Mouse (Mus musculus) thymus, postnatal 14 days (tissue): ENCODE measurements around the gene Rassf7.

Source experiments
- DNase-seq: peaks from one replicate; pipeline ENCODE4 v3.0.0; 2021

Rassf7 gene

DNA sequence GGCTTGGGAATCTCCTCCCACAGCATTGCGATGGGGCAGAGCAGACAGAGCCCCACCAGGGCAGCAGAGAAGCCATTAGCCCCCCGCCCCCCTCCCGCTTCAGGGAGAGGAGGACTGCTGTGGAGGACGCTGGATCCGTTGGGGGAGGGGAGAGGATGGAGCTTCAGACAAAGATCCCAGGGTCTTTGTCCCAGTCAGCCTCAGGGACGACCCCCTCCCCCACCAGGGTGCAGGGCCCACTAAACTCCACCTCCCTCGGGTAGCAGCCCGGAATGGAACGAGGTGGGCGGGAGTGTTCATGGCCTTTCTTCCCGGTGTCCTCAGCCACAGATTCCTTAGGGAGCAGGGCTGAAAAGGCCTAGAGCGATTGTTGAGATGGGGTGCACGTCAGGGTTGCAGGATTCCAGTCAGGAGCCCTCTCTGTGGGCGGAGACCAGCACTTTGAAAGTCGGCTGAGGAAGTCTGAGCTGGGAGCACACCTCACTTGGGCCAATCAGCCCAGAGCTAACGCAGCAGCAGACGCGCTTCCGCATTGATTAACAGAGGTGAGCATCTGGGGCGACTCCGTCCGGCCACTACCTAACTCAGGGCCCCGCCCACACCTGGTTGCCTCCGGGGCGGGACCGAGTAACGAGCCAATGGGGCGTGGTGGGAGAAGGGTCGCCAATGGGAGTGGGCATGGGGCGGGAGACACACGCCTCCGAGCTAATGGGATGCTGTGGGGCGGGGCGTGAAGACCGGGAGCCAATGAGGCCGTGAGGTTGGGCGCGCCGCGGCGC is at the start of gene Rassf7:
TSS of gene Rassf7 (plus strand) at position 760 of the 779 bp plus-strand sequence.
- peak; percentile 98 for DNase-seq

DNA sequence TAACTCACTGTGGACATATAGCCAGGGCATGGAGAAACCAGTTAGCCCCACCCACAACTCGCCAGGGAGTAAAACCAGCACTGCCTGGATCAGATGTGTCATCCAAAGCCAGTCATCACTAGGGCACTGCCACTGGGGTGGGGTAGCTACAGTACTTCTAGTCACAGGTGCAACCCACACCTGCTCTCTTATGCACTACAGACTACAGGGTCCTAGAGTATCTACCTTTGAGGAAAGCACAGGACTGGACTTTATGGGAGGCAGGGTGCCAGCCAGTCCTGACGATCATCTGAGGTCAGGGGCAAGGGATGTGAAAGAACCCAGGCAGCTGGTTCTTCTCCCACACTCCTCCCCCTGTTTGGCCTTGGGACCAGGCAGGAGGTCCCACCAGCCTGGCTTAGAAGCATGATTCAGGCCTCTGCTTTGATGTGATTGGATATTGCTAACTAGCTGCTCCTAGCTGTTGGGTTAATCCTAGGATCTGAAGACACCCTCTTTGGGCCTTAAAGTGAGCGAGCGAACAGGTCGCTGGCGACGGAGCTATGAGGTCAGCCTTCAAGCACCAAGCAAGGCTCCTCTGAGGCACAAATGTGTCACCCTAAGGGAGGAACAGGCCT is 47.7 kb upstream of the Rassf7 start:
- no peak for DNase-seq

DNA sequence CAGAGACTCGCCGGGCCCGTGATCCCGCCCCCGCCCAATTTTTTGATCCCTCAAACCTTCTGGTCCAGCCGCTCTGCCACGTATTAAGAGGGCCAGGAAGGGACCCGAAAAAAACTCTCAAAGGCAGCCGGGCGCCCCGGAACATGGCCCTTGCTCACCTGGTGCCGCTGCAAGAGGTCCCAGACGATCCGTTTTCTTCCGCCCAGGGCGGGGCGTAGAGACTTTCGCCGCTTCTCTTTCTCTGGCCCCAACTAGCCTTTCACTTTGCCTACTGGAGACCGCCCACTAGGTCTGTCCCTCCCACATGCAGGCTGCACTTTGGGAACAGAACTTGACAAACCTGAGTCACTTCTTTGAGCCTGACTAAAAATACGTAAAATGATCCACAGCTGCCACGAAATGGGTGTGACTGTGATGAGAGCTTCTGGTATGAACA is 47.1 kb upstream of the Rassf7 start:
- DNase-seq: peak; percentile 56

DNA sequence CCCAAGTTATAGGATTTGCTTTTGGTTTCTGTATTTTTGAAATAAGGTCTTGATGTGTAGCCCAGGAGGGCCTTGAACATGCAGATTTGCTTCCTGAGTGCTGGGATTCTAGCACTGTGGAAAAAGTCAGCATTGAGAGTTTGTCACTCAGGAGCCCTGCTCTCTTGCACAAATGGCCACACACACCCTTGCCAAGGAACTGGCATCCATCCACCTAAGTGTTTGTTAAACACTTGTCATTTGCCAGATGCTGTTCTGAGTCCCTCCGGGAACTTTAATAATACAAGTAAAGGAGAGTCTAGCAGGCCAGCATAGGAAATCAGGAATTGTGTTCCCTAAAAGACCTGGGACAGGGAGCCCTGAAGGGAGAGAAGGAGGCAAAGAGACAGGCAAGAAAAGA is 46.4 kb upstream of the Rassf7 start:
- no peak for DNase-seq

DNA sequence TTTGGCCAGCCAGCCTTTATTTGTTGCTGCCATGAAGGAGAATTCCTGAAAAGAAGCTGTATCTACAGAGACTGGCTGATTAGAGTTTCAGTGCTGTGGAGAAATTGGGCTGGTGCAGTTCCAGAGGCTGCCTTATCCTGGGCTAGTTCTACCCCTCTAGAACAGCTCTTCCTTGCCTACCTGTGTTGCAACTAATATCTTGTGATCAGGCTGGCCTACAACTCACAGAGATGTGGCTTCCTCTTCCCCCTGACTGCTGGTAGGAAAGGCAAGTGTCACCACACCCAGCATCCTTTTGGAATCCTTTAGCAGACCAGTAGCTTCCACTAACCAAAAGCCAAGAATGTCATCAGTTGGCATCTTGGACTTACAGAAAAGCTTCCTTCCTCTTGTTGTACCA is 45.8 kb upstream of the Rassf7 start:
- no peak for DNase-seq

DNA sequence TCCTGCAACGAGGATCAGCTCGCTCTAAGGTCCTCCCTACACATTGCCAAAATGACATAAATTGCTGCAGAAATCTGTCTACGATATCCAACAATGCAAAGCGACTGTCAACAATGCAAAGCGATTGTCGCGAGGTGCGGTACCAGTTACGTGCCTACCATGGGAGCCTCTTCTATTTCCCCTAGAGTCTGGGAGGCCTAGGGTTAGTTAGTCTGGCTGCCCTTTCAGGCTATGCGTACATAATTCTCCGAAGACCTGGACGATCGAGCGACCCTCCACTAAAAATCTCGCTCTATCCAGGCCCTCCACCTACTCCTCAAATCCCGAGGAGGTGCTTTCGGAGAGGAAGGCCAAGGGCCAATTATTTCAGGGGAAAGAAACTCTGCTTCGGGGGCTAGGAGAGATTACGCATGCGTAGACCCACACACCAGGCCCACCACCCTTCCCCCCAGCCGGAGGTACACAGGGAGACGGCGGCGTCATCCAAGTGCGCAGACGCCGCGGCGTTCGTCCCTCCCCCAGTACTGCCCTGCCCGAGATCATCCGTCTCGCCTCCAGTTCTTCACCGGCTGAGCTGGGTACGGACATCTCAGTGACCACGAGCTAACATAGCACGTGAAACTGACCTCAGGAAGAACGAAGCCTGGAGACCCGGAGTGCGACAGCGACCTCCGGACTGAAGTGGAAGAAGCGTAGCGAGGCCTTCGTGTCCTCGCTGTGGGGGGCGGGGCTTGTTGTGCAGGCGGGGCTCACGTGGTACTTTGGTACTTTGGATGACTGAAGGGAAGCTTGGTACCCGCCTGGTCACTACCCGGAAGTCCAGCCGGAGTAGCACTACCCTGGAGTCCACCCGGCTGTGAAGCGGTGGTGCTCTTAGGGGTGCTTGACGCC is 43.3 kb upstream of the Rassf7 start, which contains the start of gene Rnh1:
TSS of gene Rnh1 (minus strand) at position 742 of the 891 bp plus-strand sequence.
- DNase-seq: peak; percentile 94

DNA sequence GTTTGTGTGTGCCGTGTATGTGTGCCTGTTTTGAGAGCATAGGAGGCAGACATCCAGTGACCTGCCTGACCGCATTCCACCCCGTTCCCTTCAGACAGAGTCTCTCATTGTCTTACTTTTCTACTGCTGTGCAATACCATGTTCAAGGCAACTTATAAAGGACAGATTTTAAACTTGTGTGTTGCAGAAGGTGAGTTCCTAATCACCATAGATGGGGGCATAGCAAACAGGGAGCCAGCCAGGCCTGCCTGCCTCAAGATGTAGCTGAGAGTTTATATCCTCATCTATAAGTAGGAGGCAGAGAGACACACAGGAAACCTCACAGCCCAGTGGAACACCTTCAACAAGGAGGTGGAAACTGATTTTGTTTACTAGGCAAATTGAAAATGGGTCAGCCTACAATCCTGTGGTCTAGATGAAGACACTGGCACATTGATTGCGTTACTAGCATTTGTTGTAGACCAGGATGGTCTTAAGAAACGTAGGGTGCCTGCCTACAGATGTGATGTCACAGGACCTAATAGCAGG is 42.3 kb upstream of the Rassf7 start:
- DNase-seq: no peak

DNA sequence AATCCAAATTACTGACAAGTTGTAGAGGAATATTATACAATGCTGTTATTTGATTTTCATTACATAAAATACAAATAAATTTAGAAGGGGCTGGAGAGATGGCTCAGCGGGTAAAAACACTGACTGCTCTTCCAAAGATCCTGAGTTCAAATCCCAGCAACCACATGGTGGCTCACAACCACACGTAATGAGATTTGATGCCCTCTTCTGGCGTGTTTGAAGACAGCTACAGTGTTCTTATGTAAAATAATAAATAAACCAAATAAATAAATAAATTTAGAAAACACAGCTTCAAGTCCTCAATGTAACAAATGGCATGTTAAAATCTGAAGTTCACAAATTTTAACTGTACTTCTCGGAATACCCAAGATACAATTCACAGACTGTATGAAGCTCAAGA is 40.6 kb upstream of the Rassf7 start:
- DNase-seq: no peak

DNA sequence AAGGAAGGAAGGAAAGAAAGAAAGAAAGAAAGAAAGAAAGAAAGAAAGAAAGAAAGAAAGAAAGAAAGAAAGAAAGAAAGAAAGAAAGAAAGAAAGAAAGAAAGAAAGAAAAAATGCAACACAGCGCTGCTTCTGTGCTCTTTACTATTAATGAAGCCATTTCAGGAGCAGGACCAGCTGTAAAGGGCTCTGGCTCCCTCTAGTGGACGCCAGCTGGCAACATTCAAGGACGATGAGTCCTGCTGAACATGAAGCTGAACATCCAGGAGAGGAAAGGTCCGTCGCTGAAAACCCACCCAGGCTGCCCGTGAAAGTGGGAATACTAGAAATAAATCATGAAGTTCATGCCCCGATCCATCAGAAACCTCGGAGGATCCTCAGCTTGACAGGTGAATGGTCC is 39.5 kb upstream of the Rassf7 start:
- DNase-seq: peak; percentile 88

DNA sequence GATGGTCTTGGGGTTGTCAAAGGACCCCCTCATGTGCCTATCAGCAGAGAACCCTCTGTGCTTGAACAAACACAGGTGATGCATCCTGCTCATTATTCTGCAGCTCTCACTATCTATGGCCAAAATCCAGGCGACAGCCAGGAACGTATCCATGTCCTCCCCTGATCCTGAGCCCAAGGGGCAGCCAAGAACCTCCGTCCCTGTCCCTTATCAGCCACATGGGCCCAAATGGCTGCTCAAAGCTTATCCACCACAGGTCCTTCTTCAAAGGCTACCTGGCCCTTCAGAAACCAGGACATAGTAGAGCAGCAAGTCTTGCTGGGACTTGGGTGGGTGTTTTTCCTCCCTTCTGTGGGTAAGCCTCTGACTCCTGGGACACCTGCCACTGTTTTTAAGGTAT is 27.5 kb upstream of the Rassf7 start:
- DNase-seq: no peak

DNA sequence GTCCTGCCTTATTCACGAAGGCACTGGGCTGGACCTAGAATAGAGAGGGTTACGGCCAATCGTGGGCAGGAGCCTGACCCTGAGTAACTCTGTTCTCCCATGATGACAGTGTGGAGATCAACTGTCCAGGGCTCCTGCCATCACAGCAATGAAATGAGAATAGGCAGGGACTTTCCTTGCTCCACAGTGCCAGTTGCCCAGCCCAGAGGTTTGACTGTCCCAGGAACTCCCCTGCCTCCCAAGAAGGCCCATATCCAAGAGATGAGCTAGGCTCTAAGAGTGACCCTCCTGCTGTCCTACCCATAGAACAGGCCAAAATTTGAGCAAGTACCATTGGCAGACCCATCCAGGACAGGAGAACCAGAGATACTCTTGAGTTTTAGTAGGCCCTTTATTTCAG is 26.9 kb upstream of the Rassf7 start:
- no peak for DNase-seq

DNA sequence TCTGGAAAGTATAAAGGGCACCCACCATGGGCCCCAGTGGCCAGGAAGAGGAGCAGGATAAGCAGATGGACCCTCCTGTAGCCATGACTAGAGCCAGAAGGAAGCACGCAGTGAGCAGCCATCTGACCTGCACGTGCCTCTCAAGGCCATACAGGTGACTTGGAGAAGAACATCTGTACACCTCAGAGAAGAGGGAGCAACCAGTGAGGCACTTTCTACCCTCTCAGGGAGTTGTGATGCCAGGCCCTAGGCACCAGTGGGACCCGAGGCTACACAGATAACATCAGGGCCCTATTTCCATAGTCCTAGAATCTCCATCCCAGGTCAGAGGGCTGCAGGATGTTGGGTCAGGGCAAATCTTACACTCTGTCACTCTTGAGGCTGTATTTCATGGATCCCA is 25.4 kb upstream of the Rassf7 start:
- no peak for DNase-seq

DNA sequence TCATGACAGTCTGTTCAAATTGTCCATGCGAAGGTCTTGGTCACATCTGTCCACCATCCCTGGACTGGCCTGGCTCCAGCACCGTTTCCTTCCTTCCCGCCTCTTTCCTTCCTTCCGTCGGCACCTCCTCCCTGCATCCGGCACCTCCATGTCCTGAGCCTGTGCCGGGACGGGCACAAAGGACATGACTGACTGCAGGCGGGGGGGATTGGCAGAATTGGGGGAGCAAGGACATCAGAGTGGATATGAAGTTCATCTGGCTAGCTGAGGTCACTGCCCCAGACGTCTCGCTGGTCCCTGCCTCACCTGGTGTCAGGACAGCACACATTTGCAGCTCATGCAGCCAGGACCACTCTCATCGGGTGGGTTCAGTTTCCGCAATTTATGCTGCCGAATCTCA is 24.6 kb upstream of the Rassf7 start:
- no peak for DNase-seq

DNA sequence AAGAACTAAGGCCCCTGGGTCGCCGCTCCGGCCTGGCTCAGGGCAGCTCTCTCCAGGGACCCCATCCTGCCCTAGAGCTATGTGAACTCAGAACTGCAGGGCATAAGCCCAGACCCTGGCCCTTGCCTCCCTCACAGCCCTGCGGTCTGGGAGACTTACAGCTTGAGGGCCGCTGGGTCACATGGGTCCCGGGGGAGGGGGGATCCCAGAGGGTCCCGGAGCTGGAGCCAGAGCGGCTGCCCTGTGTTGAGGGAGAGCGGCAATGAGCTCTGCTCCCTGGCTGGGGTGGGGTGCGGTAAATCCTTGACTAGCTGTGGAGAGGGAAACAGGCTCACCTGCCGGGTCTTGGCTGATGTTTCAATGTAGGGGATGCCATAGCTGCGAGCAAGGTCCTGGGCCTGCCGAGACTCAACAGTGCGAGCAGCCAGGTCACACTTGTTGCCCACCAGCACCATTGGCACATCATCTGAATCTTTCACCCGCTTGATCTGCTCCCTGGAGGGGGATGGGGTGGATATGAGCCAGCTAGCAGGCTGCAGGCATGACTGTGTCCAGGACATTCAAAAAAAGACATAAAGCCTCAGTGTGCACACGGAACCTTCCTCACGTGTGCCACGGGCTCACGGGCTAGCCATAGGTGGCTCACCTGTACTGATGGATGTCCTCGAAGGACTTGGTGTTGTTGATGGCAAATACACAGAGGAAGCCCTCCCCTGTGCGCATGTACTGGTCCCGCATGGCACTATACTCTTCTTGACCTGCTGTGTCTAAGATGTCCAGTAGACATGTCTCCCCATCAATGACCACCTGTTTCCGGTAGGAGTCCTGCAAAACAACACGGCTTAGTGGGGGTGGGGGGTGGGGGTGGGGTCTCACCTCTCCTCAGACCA is 23.6 kb upstream of the Rassf7 start:
- DNase-seq: no peak

DNA sequence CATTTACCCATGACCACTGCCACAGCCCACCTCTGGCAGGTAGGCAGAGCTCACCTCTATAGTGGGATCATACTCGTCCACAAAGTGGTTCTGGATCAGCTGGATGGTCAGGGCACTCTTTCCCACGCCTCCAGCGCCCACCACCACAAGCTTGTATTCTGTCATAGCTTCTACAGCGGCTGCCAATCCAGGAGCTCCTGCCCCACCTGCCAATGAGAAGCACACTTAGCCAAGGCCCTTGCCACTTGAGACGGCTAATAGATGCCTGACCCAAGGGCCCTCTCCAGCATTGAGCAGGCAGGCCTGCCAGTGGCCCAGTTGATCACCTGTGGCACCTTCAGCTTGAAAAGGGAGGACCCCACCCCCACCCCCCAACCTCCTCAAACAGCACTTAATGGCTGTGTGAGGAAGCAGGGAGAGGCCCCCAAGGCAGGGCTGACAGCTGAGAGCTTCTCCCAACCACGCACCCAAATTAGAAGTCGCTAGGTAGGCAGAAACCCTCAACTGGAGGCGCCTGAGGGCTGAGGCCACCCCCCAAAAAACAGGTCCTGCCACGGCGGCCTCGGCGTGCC is 22.8 kb upstream of the Rassf7 start:
- no peak for DNase-seq

DNA sequence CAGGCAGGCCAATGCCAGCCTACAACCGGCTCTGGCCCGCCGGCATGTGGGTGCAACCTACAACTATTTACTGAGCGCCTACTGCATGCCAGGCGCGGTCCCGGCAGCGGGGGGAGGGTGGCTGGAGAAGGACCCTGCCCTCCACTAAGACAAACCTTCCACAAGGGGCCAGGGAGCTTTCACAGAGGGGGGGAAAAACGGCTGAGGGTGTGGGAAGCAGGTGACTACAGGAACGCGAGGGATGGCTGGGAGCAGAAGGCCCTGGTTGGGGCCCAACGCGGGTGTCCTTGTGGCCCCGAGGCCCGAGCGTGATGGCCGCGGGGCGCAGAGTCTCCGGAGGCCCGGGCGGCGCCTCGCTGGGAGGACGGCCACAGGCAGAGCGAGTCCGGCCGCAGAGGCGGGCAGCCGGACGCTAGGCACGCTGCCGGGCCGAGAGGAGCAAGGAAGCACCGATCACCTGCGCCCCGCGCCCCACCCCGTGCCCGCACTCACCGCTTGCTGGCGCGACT is 22.3 kb upstream of the Rassf7 start:
- DNase-seq: peak; percentile 56

DNA sequence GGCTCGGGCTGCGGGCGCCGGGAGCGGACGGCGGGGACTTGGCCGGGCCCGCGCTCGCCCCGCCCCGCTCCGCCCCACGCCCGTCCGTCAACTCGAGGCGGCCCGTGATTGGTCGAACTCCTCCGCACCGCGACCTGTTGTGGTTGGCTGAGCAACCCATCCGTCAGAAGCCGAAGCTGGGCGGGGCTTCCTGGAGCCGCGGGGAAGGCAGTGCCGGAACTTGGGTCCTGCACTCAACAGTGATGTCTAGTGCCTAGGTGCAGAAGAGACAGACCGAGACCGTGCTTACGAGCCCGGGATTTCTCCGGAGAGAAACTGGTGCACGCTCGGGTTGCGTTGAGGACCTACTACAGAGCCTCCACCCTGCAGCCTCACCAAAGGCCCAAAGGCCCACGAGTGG is 21.7 kb upstream of the Rassf7 start, which contains the start of the genes Hras and Lrrc56:
TSS of gene Hras (minus strand) at position 58 of the 400 bp plus-strand sequence.
TSS of gene Lrrc56 (plus strand) at position 210 of the 400 bp plus-strand sequence.
- peak; percentile 99 for DNase-seq

DNA sequence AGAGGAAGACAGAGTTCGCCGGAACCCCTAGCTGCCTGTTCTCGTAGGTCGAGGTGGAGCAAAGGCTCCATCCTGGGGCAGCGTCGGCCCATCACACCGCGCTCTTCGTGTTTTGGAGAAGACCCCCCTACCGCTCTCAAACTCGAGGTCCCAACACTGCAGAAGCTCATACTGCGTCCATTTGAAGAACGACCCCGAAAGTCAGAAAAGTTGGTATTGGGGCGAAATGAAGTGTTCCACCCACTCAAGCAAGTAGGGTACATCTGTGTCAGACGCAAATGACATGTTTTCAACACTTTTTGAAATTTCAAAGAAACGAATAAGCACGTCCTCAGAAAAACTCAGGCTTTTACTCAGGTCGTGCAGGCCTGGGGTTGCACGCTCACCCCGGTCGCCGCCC is 21.3 kb upstream of the Rassf7 start:
- DNase-seq: no peak

DNA sequence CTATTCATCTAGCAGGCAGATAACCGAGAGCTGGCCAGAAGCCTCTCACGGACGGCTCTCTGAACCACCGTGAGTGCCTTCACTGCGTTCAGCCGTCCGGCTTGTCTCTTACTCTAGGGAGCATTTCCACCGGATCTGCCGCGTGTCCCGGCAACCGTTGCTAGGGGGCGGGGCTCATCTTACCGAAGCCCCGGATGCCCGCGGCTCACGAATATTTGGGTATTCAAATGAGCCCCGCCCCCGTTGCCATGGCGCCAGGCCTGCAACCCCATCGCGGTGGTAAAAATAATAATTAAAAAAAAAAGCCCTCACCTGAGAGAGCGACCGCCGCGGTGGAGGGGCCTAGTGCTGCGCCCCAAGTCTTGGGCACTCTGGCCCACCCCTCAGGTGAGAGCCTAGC is 20.8 kb upstream of the Rassf7 start:
- peak; percentile 96 for DNase-seq

DNA sequence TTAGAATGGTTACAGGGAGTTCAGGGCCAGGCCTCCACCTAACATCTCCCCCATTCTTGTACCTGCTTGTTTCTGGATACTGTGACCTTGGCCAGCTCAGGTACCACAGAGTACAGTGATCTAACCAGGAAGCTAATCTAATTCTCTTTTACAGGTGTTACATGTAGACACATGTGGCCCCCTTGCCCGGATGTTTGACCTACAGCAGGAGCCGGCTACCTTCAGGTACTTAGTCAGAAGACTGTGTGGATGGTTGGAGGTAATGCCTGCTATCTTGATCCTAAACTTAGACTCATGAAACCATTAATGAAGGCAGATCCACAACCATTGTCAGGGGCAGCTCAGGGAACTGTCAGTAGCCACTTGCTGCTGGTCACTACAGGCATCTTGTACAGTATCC is 19.9 kb upstream of the Rassf7 start:
- DNase-seq: no peak

DNA sequence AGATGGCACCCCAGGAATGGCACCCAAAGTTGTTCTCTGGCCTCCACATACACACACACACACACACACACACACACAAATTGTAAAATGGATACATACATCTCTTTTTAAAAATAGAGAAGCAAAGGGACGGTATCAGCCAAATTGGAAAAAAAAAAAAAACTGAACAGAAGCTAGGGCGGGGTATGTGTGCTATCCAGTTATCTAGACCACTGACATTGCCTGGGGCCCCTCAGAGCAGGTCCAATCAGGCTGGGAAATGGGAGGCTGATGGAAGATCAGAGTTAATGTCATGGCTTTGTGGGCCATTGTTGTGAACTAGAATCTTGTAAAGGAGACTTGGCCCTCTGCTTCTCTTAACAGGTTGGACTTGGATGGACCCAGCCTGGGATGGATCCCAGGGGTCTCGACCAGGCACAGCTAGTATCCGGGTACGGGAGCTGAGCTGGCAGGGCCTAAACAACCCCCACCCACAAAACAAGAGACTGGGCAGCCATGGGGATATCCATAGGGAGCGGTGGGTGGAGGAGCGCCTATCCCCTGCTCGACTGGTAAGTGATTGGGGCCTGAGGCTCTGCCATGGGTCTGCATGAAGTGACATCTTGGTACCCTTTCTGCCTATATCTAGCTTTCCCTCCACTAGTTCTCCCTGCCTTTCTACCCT is 18.9 kb upstream of the Rassf7 start:
- DNase-seq: no peak
